Mouse (Mus musculus) erythroblast, embryonic 14.5 days (primary cell): Measurements from ENCODE around the gene Scnn1a. TPM values are rescaled to one million over a fixed set of nuclear protein-coding genes. Genes with fewer than 3 reads are reported as not detected.

ENCODE experiments used
- H3K27me3 ChIP-seq: 2 replicates; pipeline ENCODE4 v1.6.1; 2012; ENCODE audit warnings: inconsistent platforms; ENCODE audit not compliant: control insufficient read depth
- H3K36me3 ChIP-seq: 2 replicates; pipeline ENCODE4 v1.6.1; 2012; ENCODE audit warnings: mild to moderate bottlenecking, inconsistent platforms; ENCODE audit not compliant: control insufficient read depth
- H3K4me1 ChIP-seq: 2 replicates; pipeline ENCODE4 v1.6.1; 2012; ENCODE audit warnings: inconsistent platforms; ENCODE audit not compliant: control insufficient read depth
- H3K4me3 ChIP-seq: replicated peaks from 2 replicates; pipeline ENCODE3; 2012; ENCODE audit warnings: moderate library complexity, mild to moderate bottlenecking, inconsistent platforms
- H3K9me3 ChIP-seq: 2 replicates; pipeline ENCODE4 v1.6.1; 2012; ENCODE audit warnings: low read length, inconsistent platforms, mixed read lengths; ENCODE audit not compliant: control insufficient read depth
- GATA1 ChIP-seq: IDR thresholded peaks from 2 replicates; pipeline ENCODE4 v1.6.1; 2012; ENCODE audit warnings: low read length, inconsistent platforms, mixed read lengths
- TAL1 ChIP-seq: IDR thresholded peaks from 3 replicates; pipeline ENCODE4 v1.6.1; 2012; ENCODE audit warnings: low read length, inconsistent platforms, mixed read lengths
- polyA plus RNA-seq: library from polyadenylated mRNA; stranded (reverse); fragments of >175 nt; gene quantifications from 2 replicates; pipeline ENCODE4 v1.2.3, GENCODE M21; 2012

Gene Scnn1a
- polyA plus RNA-seq, 1 experiment, result 0.01 TPM

GRCm38 (mm10) chr6:125317077-125317476 lies 3.4 kb upstream of the Scnn1a start:
- H3K4me1 ChIP-seq, result peaks cover 3% of the 10 kb centered on the region
- TF ChIP-seq GATA1, result no peak
- TF ChIP-seq TAL1, result no peak
- no peaks in the 10 kb centered on the region; the same call in 1 of the 2 replicates for H3K36me3 ChIP-seq
- H3K27me3 ChIP-seq, result peaks cover 36% of the 10 kb centered on the region
- H3K4me3 ChIP-seq, result no peak overlapping the region
- no peaks in the 10 kb centered on the region for H3K9me3 ChIP-seq

DNA sequence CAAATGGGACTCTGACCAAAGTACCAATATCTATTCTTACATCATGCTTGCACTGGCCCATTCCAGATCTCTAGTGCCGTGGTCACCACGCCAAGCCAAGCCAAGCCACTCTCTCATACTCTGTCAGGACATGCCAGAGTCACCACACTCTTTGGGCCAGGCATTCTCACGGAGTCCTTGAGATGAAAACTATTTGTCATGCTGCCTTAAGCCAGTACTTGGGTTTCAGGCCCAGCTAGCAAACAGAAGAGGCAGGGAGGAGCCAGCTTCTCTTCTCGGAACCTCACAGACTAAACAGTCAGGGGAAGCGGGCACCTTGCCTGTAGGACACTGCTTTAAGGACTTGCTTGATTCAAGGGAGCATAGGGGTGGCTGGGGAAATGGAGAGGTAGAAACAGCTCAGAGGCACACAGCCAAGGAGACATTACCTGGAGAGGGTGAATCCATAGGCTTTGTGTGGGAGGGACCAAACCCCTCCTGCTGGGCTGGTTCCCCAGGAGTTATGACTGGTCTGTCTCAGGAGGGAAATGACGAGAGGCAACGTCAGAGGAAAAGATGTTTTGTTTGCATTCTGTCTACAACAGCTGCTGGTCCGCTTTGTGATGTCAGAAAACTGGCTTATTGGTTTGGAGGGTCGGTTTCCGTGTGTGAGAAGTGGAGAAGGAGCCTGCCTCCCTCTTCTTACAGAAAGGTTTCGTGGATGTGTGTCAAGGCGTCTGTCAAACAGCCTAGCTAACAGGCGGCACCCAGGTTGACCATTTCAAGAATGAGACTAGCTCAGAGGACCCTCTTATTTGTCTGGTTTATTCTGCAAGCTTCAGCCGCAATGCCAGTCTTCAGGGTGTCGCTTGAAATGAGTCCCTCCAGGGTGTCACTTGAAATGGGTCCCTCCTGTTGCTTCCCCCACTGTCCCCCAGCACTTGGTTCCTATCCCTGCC lies 1.2 kb upstream of the Scnn1a start:
- Histone ChIP-seq H3K27me3 (peaks cover 18% of the 10 kb centered on the region), H3K4me1 (no peaks in the 10 kb centered on the region), H3K4me3 (no peak overlapping the region), H3K9me3 (no peaks in the 10 kb centered on the region), H3K36me3 (no peaks in the 10 kb centered on the region)
- no peak for TF ChIP-seq TAL1
- TF ChIP-seq GATA1, result no peak

GRCm38 (mm10) chr6:125319919-125320296 lies 551 bp upstream of the Scnn1a start:
- no peak overlapping the region for H3K4me3 ChIP-seq
- H3K27me3 ChIP-seq, result peaks cover 17% of the 10 kb centered on the region
- TF ChIP-seq TAL1, result no peak
- TF ChIP-seq GATA1, result no peak
- H3K9me3 ChIP-seq, result no peaks in the 10 kb centered on the region
- no peaks in the 10 kb centered on the region for H3K4me1 ChIP-seq
- H3K36me3 ChIP-seq, result no peaks in the 10 kb centered on the region

DNA sequence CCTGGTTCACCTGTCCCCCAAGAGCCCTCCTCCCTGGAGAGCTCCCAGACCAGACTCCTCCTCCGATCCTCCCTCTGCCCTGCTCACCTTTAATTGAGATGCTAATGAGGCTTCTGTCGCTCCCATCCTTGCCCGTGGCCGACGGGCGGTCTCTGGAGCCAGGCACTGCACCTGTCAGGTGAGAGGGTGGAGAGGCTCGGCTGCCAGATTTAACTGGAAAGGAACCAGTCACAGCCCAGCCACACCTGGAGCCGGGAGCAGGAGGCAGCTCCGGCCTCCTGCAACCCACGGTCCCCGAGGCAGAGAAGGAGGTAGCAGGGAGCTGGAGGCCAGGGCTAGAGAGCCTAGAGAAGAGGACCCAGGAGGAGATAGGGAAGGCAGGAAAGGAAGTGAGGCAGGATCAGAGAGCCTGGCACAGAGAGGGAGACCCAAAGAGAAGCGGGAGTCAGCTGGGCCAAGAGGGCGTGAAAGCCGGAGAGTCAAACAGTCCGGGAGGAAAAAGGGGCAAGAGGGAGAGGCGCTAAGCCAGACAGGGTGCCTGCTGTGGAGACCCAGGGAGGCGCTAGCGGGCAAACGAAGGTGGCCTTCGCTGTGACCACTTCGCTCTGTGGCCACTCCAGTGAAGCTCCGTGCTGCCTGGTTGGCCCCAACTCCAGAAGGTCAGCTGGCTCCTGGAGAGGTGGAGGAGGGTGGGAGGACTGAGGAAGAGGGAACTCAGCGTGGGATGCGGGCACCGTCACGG lies 826 bp downstream of the Scnn1a start:
- H3K27me3 ChIP-seq, result peaks cover 17% of the 10 kb centered on the region
- no peak overlapping the region for H3K4me3 ChIP-seq

GRCm38 (mm10) chr6:125322794-125323193 lies 2.3 kb downstream of the Scnn1a start:
- peaks cover 17% of the 10 kb centered on the region for H3K27me3 ChIP-seq

More for the DNA sequence above, 826 bp downstream of the Scnn1a start:
- Histone ChIP-seq H3K4me1 (no peaks in the 10 kb centered on the region), H3K9me3 (no peaks in the 10 kb centered on the region), H3K36me3 (no peaks in the 10 kb centered on the region)
- TF ChIP-seq TAL1 (no peak), GATA1 (no peak)

GRCm38 (mm10) chr6:125323547-125323946 lies 3.1 kb downstream of the Scnn1a start:
- H3K27me3 ChIP-seq, result peaks cover 17% of the 10 kb centered on the region
- TF ChIP-seq TAL1 (no peak), GATA1 (no peak)
- no peaks in the 10 kb centered on the region for H3K4me1 ChIP-seq

More at GRCm38 (mm10) chr6:125322794-125323193, 2.3 kb downstream of the Scnn1a start:
- Histone ChIP-seq H3K4me1 (no peaks in the 10 kb centered on the region), H3K4me3 (no peak overlapping the region), H3K9me3 (no peaks in the 10 kb centered on the region), H3K36me3 (no peaks in the 10 kb centered on the region)
- TF ChIP-seq TAL1 (no peak), GATA1 (no peak)

GRCm38 (mm10) chr6:125325337-125325736 lies 4.9 kb downstream of the Scnn1a start:
- TF ChIP-seq GATA1 (no peak), TAL1 (no peak)

More at GRCm38 (mm10) chr6:125323547-125323946, 3.1 kb downstream of the Scnn1a start:
- Histone ChIP-seq H3K4me3 (no peak overlapping the region), H3K36me3 (no peaks in the 10 kb centered on the region), H3K9me3 (no peaks in the 10 kb centered on the region)

GRCm38 (mm10) chr6:125328243-125328642 lies 7.8 kb downstream of the Scnn1a start:
- peaks cover 9% of the 10 kb centered on the region for H3K27me3 ChIP-seq

More at GRCm38 (mm10) chr6:125325337-125325736, 4.9 kb downstream of the Scnn1a start:
- no peaks in the 10 kb centered on the region for H3K36me3 ChIP-seq
- peaks cover 19% of the 10 kb centered on the region for H3K27me3 ChIP-seq
- H3K4me3 ChIP-seq, result no peak overlapping the region
- H3K4me1 ChIP-seq, result no peaks in the 10 kb centered on the region
- no peaks in the 10 kb centered on the region for H3K9me3 ChIP-seq

More at GRCm38 (mm10) chr6:125328243-125328642, 7.8 kb downstream of the Scnn1a start:
- Histone ChIP-seq H3K9me3 (no peaks in the 10 kb centered on the region), H3K36me3 (no peaks in the 10 kb centered on the region), H3K4me1 (peaks cover 5% of the 10 kb centered on the region), H3K4me3 (no peak overlapping the region)
- TF ChIP-seq GATA1, result no peak
- TF ChIP-seq TAL1, result no peak
